Mouse (Mus musculus) bone marrow macrophage, adult 2 months (primary cell): ENCODE results near the gene Atp6v1e2. TPM values are rescaled to one million over a fixed set of nuclear protein-coding genes. Genes with fewer than 3 reads are reported as not detected.

ENCODE experiments used
- H3K27ac ChIP-seq: 2 replicates; pipeline ENCODE4 v1.5.1; 2012; ENCODE audit warnings: low read depth, low read length; ENCODE audit not compliant: insufficient read depth
- H3K4me1 ChIP-seq: 2 replicates; pipeline ENCODE4 v1.6.1; 2012; ENCODE audit warnings: low read length; ENCODE audit not compliant: control insufficient read depth, insufficient read depth
- H3K4me3 ChIP-seq: 2 replicates; pipeline ENCODE4 v1.5.1; 2012; ENCODE audit warnings: mild to moderate bottlenecking, low read length, moderate library complexity; ENCODE audit not compliant: insufficient read depth
- CTCF ChIP-seq: IDR thresholded peaks from 2 replicates; pipeline ENCODE4 v1.5.1; 2012; ENCODE audit warnings: low read depth, mild to moderate bottlenecking, low read length, moderate library complexity
- POLR2A ChIP-seq: IDR thresholded peaks from 2 replicates; pipeline ENCODE4 v1.6.1; 2012; ENCODE audit warnings: mild to moderate bottlenecking, low read depth, low read length, borderline replicate concordance
- polyA plus RNA-seq: library from polyadenylated mRNA; stranded (reverse); fragments of >200 nt; gene quantifications from 2 replicates; pipeline ENCODE4 v1.2.4, GENCODE M21; 2012; ENCODE audit not compliant: missing spikeins, insufficient read depth, insufficient read length

Gene Atp6v1e2
- polyA plus RNA-seq, 1 experiment = not detected

DNA sequence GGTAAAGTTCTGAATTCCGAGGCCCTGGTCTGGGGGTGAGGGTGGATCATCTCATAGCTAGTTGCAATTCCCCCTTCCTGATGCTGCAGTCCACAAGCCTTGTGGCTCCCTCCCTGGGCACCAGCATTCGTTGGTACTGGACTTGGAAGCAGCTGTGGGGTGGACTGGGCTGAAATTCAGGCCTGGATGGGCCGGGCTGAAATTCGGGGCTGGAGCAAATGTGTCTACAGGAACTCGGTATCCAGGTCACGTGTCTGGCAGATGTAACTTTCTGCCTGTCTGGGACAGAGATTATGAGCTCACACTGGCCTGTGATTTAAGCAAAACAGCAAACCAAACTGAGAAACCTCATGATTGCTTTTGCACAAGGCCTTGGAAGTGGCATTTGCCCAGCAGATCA is 1.1 kb upstream of the Atp6v1e2 start:
- no peak overlapping the region for H3K27ac ChIP-seq
- TF ChIP-seq CTCF = no peak
- no peak for TF ChIP-seq POLR2A
- H3K4me1 ChIP-seq = peaks cover 31% of the 10 kb centered on the region
- H3K4me3 ChIP-seq = no peak overlapping the region

DNA sequence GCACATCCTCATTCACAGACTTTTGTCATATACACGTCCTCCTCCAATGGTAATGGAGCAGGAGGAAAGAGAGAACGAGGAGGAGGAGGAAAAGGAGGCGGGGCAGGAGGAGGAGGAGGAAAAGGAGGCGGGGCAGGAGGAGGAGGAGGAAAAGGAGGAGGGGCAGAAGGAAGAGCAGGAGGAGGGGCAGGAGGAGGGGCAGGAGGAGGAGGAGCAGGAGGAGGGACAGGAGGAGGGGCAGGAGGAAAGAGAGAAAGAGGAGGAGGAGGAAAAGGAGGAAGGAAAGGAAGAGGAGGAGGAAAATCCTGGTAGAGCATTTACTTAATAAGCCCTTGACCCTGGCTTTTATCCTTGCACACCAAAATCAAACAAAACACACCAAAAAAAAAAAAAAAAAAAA is 1.6 kb downstream of the Atp6v1e2 start:
- H3K27ac ChIP-seq = no peak overlapping the region
- H3K4me3 ChIP-seq = no peak overlapping the region
- H3K4me1 ChIP-seq = peaks cover 17% of the 10 kb centered on the region
- TF ChIP-seq POLR2A (no peak), CTCF (no peak)

DNA sequence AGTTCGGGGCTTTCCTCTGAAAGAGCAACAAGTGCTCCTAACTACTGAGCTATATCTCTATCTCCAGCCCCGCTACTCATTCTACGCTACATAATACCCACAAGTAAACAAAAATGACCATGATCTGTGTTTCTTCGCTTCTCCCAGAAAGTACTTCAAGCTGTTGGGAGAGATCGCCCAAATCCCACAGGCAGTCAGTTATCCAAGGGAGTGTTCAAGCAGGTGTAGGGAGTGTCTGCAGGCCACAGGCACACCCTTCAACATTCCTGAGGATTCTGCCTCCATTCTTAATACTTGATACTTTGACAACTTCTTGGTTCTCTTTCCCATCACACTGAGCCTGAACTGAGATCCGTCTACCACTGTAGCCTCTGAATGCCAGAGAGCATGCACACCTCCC is 4.5 kb downstream of the Atp6v1e2 start:
- TF ChIP-seq CTCF (no peak), POLR2A (no peak)
- Histone ChIP-seq H3K27ac (no peak overlapping the region), H3K4me1 (peaks cover 7% of the 10 kb centered on the region), H3K4me3 (no peak overlapping the region)

DNA sequence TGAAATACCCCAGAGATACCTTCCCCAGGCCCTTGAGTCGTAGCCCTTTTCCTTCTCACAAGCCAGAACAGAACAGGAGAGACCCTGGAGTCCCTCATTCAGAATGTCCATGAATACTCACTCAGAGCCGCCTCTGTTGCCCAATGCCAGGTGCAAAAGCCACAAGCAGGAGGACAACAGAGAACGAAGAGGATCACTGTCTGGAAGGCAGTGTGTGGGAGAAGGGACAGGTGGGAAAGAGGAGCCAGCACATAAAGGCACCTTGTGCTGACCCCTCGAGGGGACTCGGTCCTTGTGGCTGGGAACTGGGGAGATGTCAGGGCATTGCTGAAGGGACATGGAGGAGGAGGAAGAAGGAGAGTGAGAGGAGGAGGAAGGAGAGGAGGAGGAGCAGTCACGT is 5.6 kb downstream of the Atp6v1e2 start:
- no peak overlapping the region for H3K27ac ChIP-seq
- H3K4me3 ChIP-seq = no peak overlapping the region
- TF ChIP-seq POLR2A (no peak), CTCF (no peak)
- peaks cover 7% of the 10 kb centered on the region for H3K4me1 ChIP-seq

DNA sequence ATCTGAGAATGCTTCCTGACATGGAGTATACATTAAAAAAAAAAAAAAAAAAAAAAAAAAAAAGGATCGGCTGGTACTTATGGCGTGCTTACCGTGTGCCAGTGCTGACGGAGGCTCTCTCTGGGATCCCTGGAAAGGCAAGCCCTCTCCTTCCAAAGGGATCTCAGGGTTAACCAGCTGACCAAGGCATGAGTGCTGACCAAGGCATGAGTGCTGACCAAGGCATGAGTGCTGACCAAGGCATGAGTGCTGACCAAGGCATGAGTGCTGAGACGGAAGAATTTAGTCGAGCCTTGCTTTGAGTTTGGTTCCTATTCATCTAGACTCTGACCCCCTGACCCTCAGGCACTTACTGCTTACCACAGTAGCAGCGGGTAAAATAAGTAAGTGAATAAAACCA is 9.0 kb downstream of the Atp6v1e2 start:
- Histone ChIP-seq H3K27ac (no peak overlapping the region), H3K4me3 (no peak overlapping the region), H3K4me1 (peaks cover 4% of the 10 kb centered on the region)
- TF ChIP-seq POLR2A (no peak), CTCF (no peak)

DNA sequence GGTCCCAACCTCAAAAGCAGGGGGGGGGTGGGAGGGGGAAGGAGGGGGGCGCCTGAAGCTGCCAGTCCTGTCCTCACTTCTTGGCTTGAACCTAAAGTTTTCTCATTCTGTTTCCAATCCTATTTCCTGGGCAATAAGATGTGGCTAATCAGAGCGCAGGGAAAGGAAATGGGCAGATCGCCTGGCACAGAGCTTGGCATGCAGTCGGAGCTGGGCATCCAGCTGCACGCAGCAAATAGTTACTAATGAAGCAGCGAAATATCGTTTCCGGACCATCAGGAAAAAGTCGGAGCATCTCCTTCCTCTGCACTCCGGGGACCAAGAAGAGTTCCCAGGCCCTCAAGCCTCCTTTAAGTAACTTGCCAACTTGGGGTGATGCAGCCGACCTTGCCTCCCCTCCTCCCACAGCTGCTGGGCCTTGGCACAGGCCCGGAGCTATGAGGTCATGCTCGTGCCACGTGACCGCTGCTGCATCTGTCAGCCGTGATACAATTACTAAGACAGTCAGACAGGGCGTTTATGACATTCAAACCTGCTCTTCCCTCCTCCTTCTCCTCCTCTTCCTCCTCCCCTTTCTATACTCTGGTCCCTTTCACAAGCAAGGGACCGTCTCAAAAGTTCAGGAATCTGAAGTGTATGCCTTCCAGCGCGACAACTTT is 10.1 kb downstream of the Atp6v1e2 start:
- Histone ChIP-seq H3K4me3 (peak overlapping the region; percentile 44), H3K4me1 (peaks cover 4% of the 10 kb centered on the region), H3K27ac (no peak overlapping the region)
- TF ChIP-seq CTCF (no peak), POLR2A (no peak)

DNA sequence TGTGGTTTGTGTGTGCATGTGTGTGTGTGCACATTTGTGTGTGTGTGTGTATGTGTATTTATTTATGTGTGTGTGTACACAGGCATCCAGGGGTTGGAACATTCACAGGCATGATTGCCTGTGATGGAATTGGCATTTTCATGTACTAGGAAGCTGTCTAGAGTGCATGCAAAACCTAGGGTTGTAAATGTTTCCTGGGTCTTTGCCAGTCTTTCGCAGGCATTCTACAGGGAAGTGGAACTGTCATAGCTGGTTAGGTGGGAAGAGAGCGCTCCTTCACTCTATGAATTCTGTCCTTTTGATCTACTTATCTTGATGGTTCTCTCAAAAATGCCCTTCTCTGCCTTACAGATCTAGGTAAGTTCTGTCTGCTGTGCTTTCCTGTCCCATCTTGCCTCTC is 10.6 kb downstream of the Atp6v1e2 start:
- no peak for TF ChIP-seq POLR2A
- TF ChIP-seq CTCF = no peak
- no peak overlapping the region for H3K27ac ChIP-seq
- no peak overlapping the region for H3K4me3 ChIP-seq
- peaks cover 4% of the 10 kb centered on the region for H3K4me1 ChIP-seq

DNA sequence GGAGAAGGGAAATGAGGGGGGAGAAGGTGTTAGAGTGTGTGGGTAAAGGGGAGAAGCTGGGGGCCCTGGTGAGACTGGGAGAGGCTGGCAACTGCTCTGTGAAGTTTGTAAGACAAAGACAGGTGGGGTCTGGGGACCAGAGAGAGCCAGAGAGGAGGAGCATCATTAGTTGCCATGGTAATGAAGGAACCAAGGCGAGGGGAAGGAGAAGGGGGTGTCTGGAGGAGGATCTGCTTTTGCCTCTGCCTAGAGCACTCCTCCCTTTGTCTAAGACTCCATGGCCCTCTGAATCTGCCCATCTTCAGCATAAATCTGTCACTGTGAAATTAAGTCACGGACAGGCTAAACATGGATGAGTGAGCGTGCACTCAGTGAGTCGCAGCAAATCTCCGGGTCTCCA is 14.8 kb downstream of the Atp6v1e2 start:
- H3K4me1 ChIP-seq = no peaks in the 10 kb centered on the region
- no peak overlapping the region for H3K27ac ChIP-seq
- H3K4me3 ChIP-seq = no peak overlapping the region
- no peak for TF ChIP-seq POLR2A
- TF ChIP-seq CTCF = no peak

DNA sequence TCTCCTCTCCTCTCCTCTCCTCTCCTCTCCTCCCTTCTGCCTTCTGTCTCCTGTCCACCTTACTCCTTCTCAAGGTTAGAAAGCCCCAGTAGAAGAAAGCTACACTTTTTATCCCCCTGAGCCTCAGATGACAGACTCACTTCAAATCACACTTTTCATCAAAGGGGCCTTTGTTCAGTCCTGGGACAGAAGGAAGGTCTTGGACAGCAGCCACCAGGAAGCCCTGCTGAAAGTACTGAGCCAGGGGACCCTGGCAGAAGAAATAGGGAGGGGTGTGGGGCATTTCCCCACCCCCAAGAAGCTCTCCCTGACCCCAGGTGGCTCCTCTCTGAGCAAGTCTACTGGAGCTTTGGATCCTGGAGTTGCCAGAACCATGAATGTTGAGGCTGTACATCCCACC is 17.7 kb downstream of the Atp6v1e2 start:
- no peak overlapping the region for H3K4me3 ChIP-seq
- no peak overlapping the region for H3K27ac ChIP-seq
- H3K4me1 ChIP-seq = no peaks in the 10 kb centered on the region
- TF ChIP-seq POLR2A (no peak), CTCF (no peak)

DNA sequence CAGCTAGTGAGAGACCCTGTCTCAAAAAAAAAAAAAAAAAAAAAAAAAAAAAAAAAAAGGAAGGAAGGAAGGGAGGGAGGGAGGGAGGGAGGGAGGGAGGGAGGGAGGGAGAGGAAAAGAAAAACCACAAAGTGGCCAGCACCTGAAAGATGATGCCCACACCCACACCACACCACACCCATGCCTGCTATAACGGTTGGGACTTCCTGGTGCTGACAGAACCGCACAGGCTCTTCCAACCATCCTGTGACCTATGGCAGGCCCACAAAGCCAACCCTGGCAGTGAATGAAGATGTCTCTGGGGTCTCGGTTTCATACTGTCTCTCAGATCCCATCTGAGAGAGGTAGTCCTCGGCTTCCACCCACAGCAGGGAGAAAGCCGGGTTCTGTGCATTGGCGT is 18.3 kb downstream of the Atp6v1e2 start:
- TF ChIP-seq CTCF (no peak), POLR2A (no peak)
- H3K4me3 ChIP-seq = no peak overlapping the region
- H3K27ac ChIP-seq = no peak overlapping the region
- H3K4me1 ChIP-seq = no peaks in the 10 kb centered on the region

DNA sequence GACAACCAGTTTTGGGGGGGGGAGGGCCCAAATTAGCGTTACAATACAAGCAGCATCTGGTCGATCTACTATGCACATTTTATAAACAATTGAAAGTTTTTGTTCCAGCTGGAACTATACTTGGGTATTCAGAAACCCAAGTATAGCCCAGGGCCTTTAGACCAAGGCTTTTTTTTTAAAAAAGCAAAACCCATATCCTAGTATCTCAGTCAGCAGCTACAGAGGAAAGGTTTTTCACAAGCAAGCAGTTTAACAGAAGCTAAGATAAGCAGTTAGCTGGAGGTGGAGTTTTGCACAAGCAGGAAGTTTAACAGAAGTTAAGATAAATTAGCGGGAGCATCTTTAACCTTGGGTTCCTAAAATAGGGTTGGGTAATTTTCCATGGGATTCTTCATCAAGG is 20.9 kb downstream of the Atp6v1e2 start:
- TF ChIP-seq CTCF (no peak), POLR2A (no peak)

More for the DNA sequence above, 20.9 kb downstream of the Atp6v1e2 start:
- Histone ChIP-seq H3K4me1 (no peaks in the 10 kb centered on the region), H3K27ac (no peak overlapping the region), H3K4me3 (no peak overlapping the region)
